Mouse (Mus musculus) cerebellum, adult 2 months (tissue): ENCODE results near the gene Fbxw8. TPM values are rescaled to one million over a fixed set of nuclear protein-coding genes. Genes with fewer than 3 reads are reported as not detected.

Experiments used
- DNase-seq, 2 experiments: peaks; one replicate each; pipeline ENCODE4 v3.0.0; 2021
- H3K27ac ChIP-seq: fragments of 200-500 bp; 2 replicates; pipeline ENCODE4 v1.5.1; 2012; ENCODE audit warnings: low read length, control low read depth, inconsistent platforms; ENCODE audit not compliant: insufficient read depth
- H3K27me3 ChIP-seq: fragments of 200-500 bp; 2 replicates; pipeline ENCODE4 v1.6.1; 2012; ENCODE audit warnings: inconsistent platforms, mild to moderate bottlenecking, low read length, moderate library complexity; ENCODE audit not compliant: control insufficient read depth, insufficient read depth
- H3K4me1 ChIP-seq: fragments of 200-500 bp; 2 replicates; pipeline ENCODE4 v1.6.1; 2011; ENCODE audit warnings: low read length; ENCODE audit not compliant: control insufficient read depth, insufficient read depth
- H3K4me3 ChIP-seq: fragments of 200-500 bp; replicated peaks from 2 replicates; pipeline ENCODE3; 2011; ENCODE audit warnings: mild to moderate bottlenecking, low read depth, low read length, control low read depth; ENCODE audit not compliant: insufficient read depth
- CTCF ChIP-seq: fragments of 200-500 bp; IDR thresholded peaks from 2 replicates; pipeline ENCODE4 v1.5.1; 2011; ENCODE audit warnings: low read depth, mild to moderate bottlenecking, control low read depth, low read length, moderate library complexity, borderline replicate concordance; ENCODE audit not compliant: insufficient read depth
- POLR2A ChIP-seq: fragments of 200-500 bp; IDR thresholded peaks from 2 replicates; pipeline ENCODE4 v1.6.1; 2011; ENCODE audit warnings: low read length, control low read depth, borderline replicate concordance; ENCODE audit not compliant: insufficient read depth
- WGBS: fragments of 180-500 bp; shearing (Covaris S2); methylation state at CpG from one replicate; pipeline ENCODE4 v1.1.7; 2018; 5-methylcytosine and 5-hydroxymethylcytosine counted together
- polyA plus RNA-seq: library from polyadenylated mRNA; depleted of rRNA; stranded (reverse); fragments of >200 nt; gene quantifications from 2 replicates; pipeline ENCODE4 v1.2.3, GENCODE M21; 2012

Gene Fbxw8
- polyA plus RNA-seq, 1 experiment = 42.8 TPM

GRCm38 (mm10) chr5:118169222-118170221 is 14.3 kb upstream of the Fbxw8 start:
- peak overlapping the region; percentile 53 for H3K4me3 ChIP-seq
- WGBS = 1% methylated on average over 116 of the region's 117 CpGs
- peaks cover 10% of the 10 kb centered on the region for H3K4me1 ChIP-seq
- no peak for TF ChIP-seq POLR2A
- peak; percentile 43; the same call in 1 of the 2 replicates for TF ChIP-seq CTCF
- no peak overlapping the region for H3K27ac ChIP-seq
- H3K27me3 ChIP-seq = no peaks in the 10 kb centered on the region; the same call in 1 of the 2 replicates
- DNase-seq = peak; percentile 58 to 67

- TF ChIP-seq POLR2A (no peak), CTCF (no peak)
- 53% methylated on average over 8 of the region's 8 CpGs for WGBS
- no peak overlapping the region for H3K27ac ChIP-seq
- H3K4me1 ChIP-seq = peaks cover 10% of the 10 kb centered on the region; the same call in 1 of the 2 replicates
- no peak overlapping the region for H3K4me3 ChIP-seq
- peak in 1 of 2 experiments; percentile 33 for DNase-seq
- H3K27me3 ChIP-seq = no peaks in the 10 kb centered on the region; the same call in 1 of the 2 replicates
Observed at GRCm38 (mm10) chr5:118167561-118167995, 12.3 kb upstream of the Fbxw8 start.

- TF ChIP-seq POLR2A (no peak), CTCF (peak; percentile 16; the same call in 1 of the 2 replicates)
- no peak for DNase-seq
- Histone ChIP-seq H3K27ac (no peak overlapping the region), H3K4me3 (no peak overlapping the region), H3K4me1 (no peaks in the 10 kb centered on the region), H3K27me3 (no peaks in the 10 kb centered on the region)
Observed at GRCm38 (mm10) chr5:118165462-118165861, 10.2 kb upstream of the Fbxw8 start.

GRCm38 (mm10) chr5:118164581-118164980 is 9.3 kb upstream of the Fbxw8 start, which contains the start of gene Hrk:
Gene Hrk (plus strand): TSS chr5:118164648.
- 10% methylated on average over 12 of the region's 12 CpGs for whole genome bisulfite sequencing
- H3K27me3 ChIP-seq = no peaks in the 10 kb centered on the region
- no peak within 1 kb of the TSS for H3K27ac ChIP-seq
- H3K4me3 ChIP-seq = no peak within 1 kb of the TSS
- no peak for TF ChIP-seq CTCF
- no peak for TF ChIP-seq POLR2A
- no peak for DNase-seq
- H3K4me1 ChIP-seq = no peaks in the 10 kb centered on the region

- TF ChIP-seq POLR2A (no peak), CTCF (no peak)
- no peak for DNase-seq
- Histone ChIP-seq H3K27me3 (no peaks in the 10 kb centered on the region), H3K4me1 (no peaks in the 10 kb centered on the region), H3K4me3 (no peak overlapping the region), H3K27ac (no peak overlapping the region)
- 36% methylated on average over 4 of the region's 4 CpGs for WGBS
Observed at GRCm38 (mm10) chr5:118160691-118161090, 5.4 kb upstream of the Fbxw8 start.

GRCm38 (mm10) chr5:118156976-118157375 is 1.7 kb upstream of the Fbxw8 start:
- Histone ChIP-seq H3K4me1 (no peaks in the 10 kb centered on the region), H3K4me3 (no peak overlapping the region), H3K27ac (no peak overlapping the region), H3K27me3 (no peaks in the 10 kb centered on the region)
- no peak for DNase-seq
- no peak for TF ChIP-seq POLR2A
- TF ChIP-seq CTCF = no peak
- WGBS = 53% methylated on average over 4 of the region's 4 CpGs

- Histone ChIP-seq H3K27ac (no peak overlapping the region), H3K4me3 (peak overlapping the region; percentile 72), H3K4me1 (no peaks in the 10 kb centered on the region), H3K27me3 (no peaks in the 10 kb centered on the region)
- no peak for DNase-seq
- TF ChIP-seq POLR2A (no peak), CTCF (no peak)
- 16% methylated on average over 9 of the region's 9 CpGs for WGBS
Observed at GRCm38 (mm10) chr5:118155565-118155947, 292 bp upstream of the Fbxw8 start.
